Mouse (Mus musculus) heart, postnatal 0 days (tissue): ENCODE results near the gene Tiparp. TPM values are rescaled to one million over a fixed set of nuclear protein-coding genes. Genes with fewer than 3 reads are reported as not detected.

Experiments
- ATAC-seq: fragments of 200-750 bp; cut with Nextera tagmentation; 2 replicates; pipeline ENCODE4 v1.8.0; 2017; ENCODE audit warnings: low read depth, moderate number of reproducible peaks, moderate library complexity; ENCODE audit not compliant: insufficient read depth
- DNase-seq: peaks from one replicate; pipeline ENCODE4 v3.0.0-alpha.2; 2016; ENCODE audit warnings: low spot score
- H3K27ac ChIP-seq: fragments of 300-500 bp; sonication (generic); 2 replicates; pipeline ENCODE4 v1.5.1; 2014; ENCODE audit warnings: low read depth, mild to moderate bottlenecking
- H3K27me3 ChIP-seq: fragments of 300-500 bp; sonication (generic); 2 replicates; pipeline ENCODE4 v1.6.1; 2014; ENCODE audit warnings: low read length, mixed read lengths; ENCODE audit not compliant: control insufficient read depth, insufficient read depth
- H3K36me3 ChIP-seq: fragments of 300-500 bp; sonication (generic); replicated peaks from 2 replicates; pipeline ENCODE4 v1.6.1; 2014; ENCODE audit warnings: low read length, mixed read lengths; ENCODE audit not compliant: control insufficient read depth, insufficient read depth
- H3K4me1 ChIP-seq: fragments of 300-500 bp; sonication (generic); 2 replicates; pipeline ENCODE4 v1.6.1; 2014; ENCODE audit warnings: antibody characterized with exemption; ENCODE audit not compliant: control insufficient read depth, insufficient read depth
- H3K4me2 ChIP-seq: fragments of 300-500 bp; sonication (generic); 2 replicates; pipeline ENCODE4 v1.6.1; 2014; ENCODE audit warnings: low read depth, mild to moderate bottlenecking, low read length, moderate library complexity
- H3K4me3 ChIP-seq: fragments of 300-500 bp; sonication (generic); 2 replicates; pipeline ENCODE4 v1.5.1; 2014; ENCODE audit warnings: low read depth, low read length
- H3K9ac ChIP-seq: fragments of 300-500 bp; sonication (generic); replicated peaks from 2 replicates; pipeline ENCODE4 v1.6.1; 2014; ENCODE audit warnings: low read depth, low read length, mixed read lengths
- H3K9me3 ChIP-seq: fragments of 300-500 bp; sonication (generic); replicated peaks from 2 replicates; pipeline ENCODE4 v1.6.1; 2016; ENCODE audit warnings: low read length; ENCODE audit not compliant: control insufficient read depth
- CTCF ChIP-seq: IDR thresholded peaks from 2 replicates; pipeline ENCODE4 v1.5.1; 2016; ENCODE audit warnings: antibody characterized with exemption, control low read depth, low read depth
- EP300 ChIP-seq: IDR thresholded peaks from 2 replicates; pipeline ENCODE4 v1.6.1; 2016; ENCODE audit warnings: antibody characterized with exemption, low read depth
- WGBS: fragments of 180-500 bp; shearing (Covaris S2); extraction: QIAGEN DNeasy Blood & Tissue Kit; methylation state at CpG from one replicate; pipeline ENCODE4 v1.1.7; 2014; 5-methylcytosine and 5-hydroxymethylcytosine counted together
- polyA plus RNA-seq: library from polyadenylated mRNA; unstranded; fragments of >200 nt; fragmentation: Nextera tagmentation; extraction: Ambion mirVana; gene quantifications from 2 replicates; pipeline ENCODE4 v1.2.1, GENCODE M21; 2015
- total RNA-seq: library from RNA; depleted of rRNA; stranded (reverse); fragments of >200 nt; gene quantifications from 2 replicates; pipeline ENCODE4 v1.2.3, GENCODE M21; 2014; ENCODE audit warnings: low replicate concordance

Tiparp gene
- total and polyA plus RNA-seq, 2 experiments from 2014 or later: 14.2 to 21.8 TPM

DNA sequence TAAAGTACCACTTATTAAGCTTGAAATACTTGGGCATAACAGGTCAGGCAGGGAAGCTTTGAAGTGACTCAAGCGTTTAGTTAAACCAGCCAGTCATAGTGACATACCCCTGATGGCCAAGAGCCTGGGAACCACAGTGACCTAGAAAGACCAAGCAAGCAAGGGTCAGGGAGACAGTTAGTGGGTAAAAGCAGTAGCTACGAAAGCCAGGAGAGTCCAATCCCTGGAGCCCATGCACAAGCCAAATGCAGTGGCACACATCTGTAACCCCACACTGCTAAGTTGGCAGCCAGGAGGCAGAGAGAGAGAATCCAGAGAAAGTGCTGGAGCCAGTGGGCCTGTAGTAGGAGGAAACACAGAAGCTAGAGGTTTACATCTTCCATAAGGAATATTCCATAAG is 17.6 kb upstream of the Tiparp start:
- 74% methylated on average over 2 of the region's 2 CpGs for WGBS
- Histone ChIP-seq H3K27me3 (no peaks in the 10 kb centered on the region), H3K27ac (no peak overlapping the region), H3K4me3 (no peak overlapping the region), H3K9me3 (no peaks in the 10 kb centered on the region), H3K36me3 (no peaks in the 10 kb centered on the region), H3K4me1 (no peaks in the 10 kb centered on the region), H3K4me2 (no peak overlapping the region), H3K9ac (no peak overlapping the region)
- no peak for ATAC-seq
- no peak for TF ChIP-seq EP300
- TF ChIP-seq CTCF: no peak
- no peak for DNase-seq

DNA sequence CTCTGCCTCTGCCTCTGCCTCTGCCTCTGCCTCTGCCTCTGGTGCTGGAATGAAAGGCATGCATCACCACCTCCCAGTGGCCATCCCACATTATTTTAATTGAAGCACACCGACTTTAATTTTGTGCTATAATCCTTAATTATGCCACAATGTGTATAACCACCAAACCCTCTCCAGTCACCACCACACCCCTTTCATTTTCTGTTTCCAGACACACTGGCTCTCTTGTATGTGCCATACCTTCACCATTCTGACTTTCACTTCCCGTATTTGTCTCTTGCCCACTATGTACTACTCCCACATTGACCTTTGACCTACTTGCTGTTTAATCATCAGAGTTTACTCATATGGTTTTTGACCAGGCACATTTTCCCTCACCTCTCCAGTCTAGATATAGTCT is 12.5 kb upstream of the Tiparp start:
- no peaks in the 10 kb centered on the region for H3K36me3 ChIP-seq
- DNase-seq: no peak
- H3K9me3 ChIP-seq: no peaks in the 10 kb centered on the region

DNA sequence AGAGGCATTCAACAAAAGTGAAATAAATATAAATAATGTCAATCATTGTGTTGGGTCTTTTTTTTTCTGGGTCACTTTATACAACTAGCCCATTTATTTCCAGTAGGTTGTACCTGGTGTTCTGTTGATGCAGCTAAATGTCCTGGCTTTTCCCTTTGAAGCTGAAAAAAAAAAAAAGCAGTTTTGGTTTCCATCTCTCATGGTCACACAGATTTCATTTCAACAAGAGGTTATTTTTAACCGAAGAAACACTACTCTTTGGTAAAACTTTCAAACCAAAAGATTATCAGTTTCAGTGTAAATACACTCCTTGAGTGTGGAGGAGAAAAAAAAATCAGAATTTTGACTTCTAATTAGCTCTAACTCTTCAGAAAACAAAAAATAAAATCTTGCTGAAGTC is 11.7 kb upstream of the Tiparp start:
- no peak overlapping the region for H3K9ac ChIP-seq
- no peak for DNase-seq
- no peak for TF ChIP-seq CTCF
- TF ChIP-seq EP300: no peak
- H3K27me3 ChIP-seq: no peaks in the 10 kb centered on the region
- ATAC-seq: no peak
- 60% methylated on average over 1 of the region's 1 CpGs for WGBS
- no peak overlapping the region for H3K4me3 ChIP-seq
- H3K36me3 ChIP-seq: no peaks in the 10 kb centered on the region
- H3K4me1 ChIP-seq: no peaks in the 10 kb centered on the region
- H3K9me3 ChIP-seq: no peaks in the 10 kb centered on the region
- H3K4me2 ChIP-seq: no peak overlapping the region
- no peak overlapping the region for H3K27ac ChIP-seq

More for the DNA sequence above, 12.5 kb upstream of the Tiparp start:
- H3K4me1 ChIP-seq: no peaks in the 10 kb centered on the region
- H3K9ac ChIP-seq: no peak overlapping the region
- no peaks in the 10 kb centered on the region for H3K27me3 ChIP-seq
- H3K4me2 ChIP-seq: no peak overlapping the region
- ATAC-seq: no peak
- H3K4me3 ChIP-seq: no peak overlapping the region
- no peak for TF ChIP-seq CTCF
- TF ChIP-seq EP300: no peak
- H3K27ac ChIP-seq: no peak overlapping the region
- 76% methylated on average over 2 of the region's 2 CpGs for WGBS

GRCm38 (mm10) chr3:65517141-65517540 is 11.1 kb upstream of the Tiparp start:
- H3K27me3 ChIP-seq: no peaks in the 10 kb centered on the region
- no peak for TF ChIP-seq CTCF
- TF ChIP-seq EP300: no peak
- H3K9me3 ChIP-seq: no peaks in the 10 kb centered on the region
- H3K4me1 ChIP-seq: no peaks in the 10 kb centered on the region
- WGBS: 37% methylated on average over 9 of the region's 9 CpGs
- H3K9ac ChIP-seq: no peak overlapping the region
- no peaks in the 10 kb centered on the region for H3K36me3 ChIP-seq
- no peak overlapping the region for H3K4me2 ChIP-seq
- no peak for ATAC-seq
- DNase-seq: no peak
- H3K27ac ChIP-seq: no peak overlapping the region
- no peak overlapping the region for H3K4me3 ChIP-seq

DNA sequence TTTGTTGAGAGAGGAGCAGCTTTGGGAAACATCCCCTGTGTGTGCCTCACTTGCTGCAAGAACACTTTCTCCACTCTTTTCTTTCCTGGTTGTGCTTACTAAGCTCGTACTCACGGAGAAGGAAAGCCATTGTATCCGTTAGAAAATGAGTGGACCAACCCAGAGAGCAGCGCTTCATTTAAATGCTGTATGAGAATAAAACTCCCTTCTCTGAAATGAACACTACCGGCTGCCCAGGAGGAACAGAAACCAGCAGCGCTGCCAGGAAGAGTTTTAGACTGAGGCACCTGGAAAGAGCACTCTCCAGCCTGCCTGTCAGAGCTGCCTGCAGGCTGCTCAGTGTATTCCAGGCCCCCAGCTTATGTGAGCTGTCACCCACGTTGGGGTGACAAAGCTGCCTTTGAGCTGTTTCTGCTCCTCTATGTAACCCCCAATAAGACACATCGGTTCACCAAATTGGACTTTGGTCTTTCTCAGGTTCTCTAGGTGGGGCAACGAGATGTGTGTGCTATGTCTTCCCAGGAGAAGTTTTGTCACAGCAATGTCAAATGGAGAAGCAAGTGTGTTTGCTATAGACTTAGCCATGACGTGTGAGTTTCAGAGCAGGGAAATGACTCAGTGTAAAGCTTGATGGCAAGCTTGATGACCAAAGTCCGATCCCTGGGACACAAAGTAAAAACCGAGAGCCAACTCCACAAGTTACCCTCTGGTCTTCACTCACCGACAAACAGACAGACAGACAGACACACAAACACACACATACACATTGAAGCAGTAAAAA is 10.3 kb upstream of the Tiparp start:
- H3K4me2 ChIP-seq: no peak overlapping the region
- no peaks in the 10 kb centered on the region for H3K27me3 ChIP-seq
- H3K4me3 ChIP-seq: no peak overlapping the region
- H3K9me3 ChIP-seq: no peaks in the 10 kb centered on the region
- TF ChIP-seq EP300 (no peak), CTCF (no peak)
- 55% methylated on average over 13 of the region's 13 CpGs for WGBS
- no peaks in the 10 kb centered on the region for H3K36me3 ChIP-seq
- H3K27ac ChIP-seq: no peak overlapping the region
- ATAC-seq (no peak), DNase-seq (no peak)
- no peaks in the 10 kb centered on the region for H3K4me1 ChIP-seq
- H3K9ac ChIP-seq: no peak overlapping the region

GRCm38 (mm10) chr3:65521391-65521790 is 6.8 kb upstream of the Tiparp start:
- no peak overlapping the region for H3K9ac ChIP-seq
- no peak for ATAC-seq

More at GRCm38 (mm10) chr3:65521391-65521790, 6.8 kb upstream of the Tiparp start:
- H3K4me1 ChIP-seq: no peaks in the 10 kb centered on the region
- H3K27ac ChIP-seq: no peak overlapping the region
- DNase-seq: no peak
- H3K36me3 ChIP-seq: no peaks in the 10 kb centered on the region
- H3K4me3 ChIP-seq: no peak overlapping the region
- 97% methylated on average over 1 of the region's 1 CpGs for WGBS
- TF ChIP-seq CTCF (no peak), EP300 (no peak)
- H3K27me3 ChIP-seq: no peaks in the 10 kb centered on the region
- no peak overlapping the region for H3K4me2 ChIP-seq
- no peaks in the 10 kb centered on the region for H3K9me3 ChIP-seq
